Comparison of ENCODE assay signal across 9 mouse cellular contexts in the genomic region with DNA sequence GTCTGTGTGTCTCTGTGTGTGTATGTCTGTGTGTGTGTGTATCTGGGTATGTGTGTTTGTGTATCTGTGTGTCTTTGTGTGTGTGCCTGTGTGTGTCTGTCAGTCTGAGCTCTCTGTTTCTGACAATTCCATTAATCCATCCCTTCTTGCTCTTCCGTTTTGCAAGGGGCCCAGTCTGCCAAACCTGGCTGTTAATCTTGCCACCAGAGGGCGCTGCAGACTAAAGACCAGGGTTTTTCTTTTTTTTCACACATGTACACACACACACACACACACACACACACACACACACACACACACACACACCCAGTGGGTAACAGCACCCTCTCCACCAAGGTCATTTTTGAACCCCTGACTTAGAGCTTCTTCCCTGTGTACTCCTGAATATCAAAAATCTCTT.
DNase-seq lines count a peak whose midpoint lies in the region; ATAC-seq lines count a peak whose summit lies in the region.
"Had no signal": no experiment of that assay in that cellular context is flagged by ENCODE, and none has a peak within 500 bp of the region (broad histone marks: within the 10 kb centered on the region; RNA-seq: fewer than 3 reads in every experiment).

No protein-coding gene starts in this region.

- intact Hi-C loops in heart, postnatal 14 days (cut with DNase I) = loop anchor here (5.0 kb wide), 2 partner anchors 70 to 140 kb away; no protein-coding TSS in a partner anchor

- no peaks in the 10 kb centered on the region for H3K27me3 ChIP-seq in midbrain, embryonic 11.5 days (ENCODE audit: control insufficient read depth, insufficient read depth, low read length)
- no peaks in the 10 kb centered on the region; the same call in 1 of the 2 replicates for H3K27me3 ChIP-seq in midbrain, embryonic 13.5 days
- H3K27me3 ChIP-seq: hindbrain, embryonic 15.5 days had no signal

- no peaks in the 10 kb centered on the region for H3K36me3 ChIP-seq in midbrain, embryonic 11.5 days (ENCODE audit: control insufficient read depth, insufficient read depth, low read length)
- H3K36me3 ChIP-seq in midbrain, embryonic 13.5 days = no peaks in the 10 kb centered on the region
- H3K36me3 ChIP-seq: hindbrain, embryonic 15.5 days had no signal

- no peak overlapping the region for H3K9ac ChIP-seq in midbrain, embryonic 11.5 days (ENCODE audit: low read length)
- no peak overlapping the region for H3K9ac ChIP-seq in midbrain, embryonic 13.5 days (replicated peaks)
- H3K9ac ChIP-seq: hindbrain, embryonic 15.5 days had no signal

- H3K9me3 ChIP-seq in midbrain, embryonic 11.5 days (ENCODE audit: control insufficient read depth, low read length) = no peaks in the 10 kb centered on the region
- no peaks in the 10 kb centered on the region for H3K9me3 ChIP-seq in midbrain, embryonic 13.5 days
- H3K9me3 ChIP-seq: hindbrain, embryonic 15.5 days had no signal

- H3K4me3 ChIP-seq in midbrain, embryonic 11.5 days (ENCODE audit: low read depth, low read length) = no peak overlapping the region
- no peak overlapping the region for H3K4me3 ChIP-seq in midbrain, embryonic 13.5 days (replicated peaks)
- H3K4me3 ChIP-seq: hindbrain, embryonic 15.5 days had no signal

- no peak overlapping the region for H3K4me2 ChIP-seq in midbrain, embryonic 11.5 days
- no peak overlapping the region for H3K4me2 ChIP-seq in midbrain, embryonic 13.5 days (replicated peaks)
- H3K4me2 ChIP-seq: hindbrain, embryonic 15.5 days had no signal

- no peaks in the 10 kb centered on the region for H3K4me1 ChIP-seq in midbrain, embryonic 11.5 days (ENCODE audit: control insufficient read depth, insufficient read depth, low read length)
- no peaks in the 10 kb centered on the region for H3K4me1 ChIP-seq in midbrain, embryonic 13.5 days (replicated peaks)
- H3K4me1 ChIP-seq: hindbrain, embryonic 15.5 days had no signal

- ATAC-seq in frontal cortex, adult (ENCODE audit: low TSS enrichment) = no peak
- no peak for ATAC-seq in midbrain, embryonic 11.5 days (ENCODE audit: low FRiP score)
- ATAC-seq in midbrain, embryonic 13.5 days = no peak
- no peak for ATAC-seq in megakaryocyte progenitor cell, adult 5-6 weeks (replicated peaks; ENCODE audit: poor library complexity)

- WGBS in midbrain, embryonic 11.5 days = 3% methylated on average over 2 of the region's 2 CpGs
- 38% methylated on average over 1 of the region's 2 CpGs for WGBS in midbrain, embryonic 13.5 days

- H3K27ac ChIP-seq in midbrain, embryonic 11.5 days (ENCODE audit: low read depth, low read length) = no peak overlapping the region
- no peak overlapping the region for H3K27ac ChIP-seq in midbrain, embryonic 13.5 days
- H3K27ac ChIP-seq: hindbrain, embryonic 15.5 days had no signal

- peak; percentile 3 to 13 for DNase-seq in frontal cortex, postnatal 36 days (ENCODE audit: low spot score in 2 of 2)
- peak; percentile 91 for DNase-seq in midbrain, embryonic 11.5 days (ENCODE audit: low spot score, missing footprints)
- DNase-seq in ZHBTc4 (ENCODE audit: low read depth, low spot score) = peak; percentile 40
- peak; percentile 41 to 58 for DNase-seq in heart, postnatal 14 days
- peak; percentile 7 for DNase-seq in lung, postnatal 25 days (ENCODE audit: low spot score)

Comparison
In these comparisons a context has a peak if more than half of its experiments do, and no peak if none do; other contexts are left out.
1. DNase-seq: peak in every context shown above with its lines; median percentile 91 in midbrain, embryonic 11.5 days; 50 in heart, postnatal 14 days; 40 in ZHBTc4; 8 in frontal cortex, postnatal 36 days; 7 in lung, postnatal 25 days.